Mouse (Mus musculus) small intestine, adult 2 months (tissue): ENCODE data around the gene Stac.

Experiments used
- CTCF ChIP-seq: fragments of 200-500 bp; IDR thresholded peaks from 2 replicates; pipeline ENCODE4 v1.5.1; 2012; ENCODE audit warnings: low read depth, mild to moderate bottlenecking, control low read depth, inconsistent platforms, low read length, moderate library complexity, mixed read lengths; ENCODE audit not compliant: insufficient replicate concordance, insufficient read length; ENCODE audit errors: extremely low read depth
- POLR2A ChIP-seq: fragments of 200-500 bp; IDR thresholded peaks from 2 replicates; pipeline ENCODE4 v1.6.1; 2012; ENCODE audit warnings: low read depth, mild to moderate bottlenecking, control low read depth, inconsistent platforms, low read length, moderate library complexity

GRCm38 (mm10) chr9:111724981-111725593, 34.9 kb upstream of the Stac start:
- TF ChIP-seq POLR2A (no peak), CTCF (no peak)
